Mouse (Mus musculus): ENCODE measurements around the gene Gltp. TPM values are rescaled to one million over a fixed set of nuclear protein-coding genes. Genes with fewer than 3 reads are reported as not detected.
A peak's percentile ranks its signal among the peaks of the same experiment; 100 is the strongest.

The Gltp gene
- polyA plus RNA-seq, 1 experiment from 2014 or later, result 26.9 TPM

GRCm38 (mm10) chr5:114640809-114641208 is 50.0 kb downstream of the Gltp start:
- Histone ChIP-seq H3K4me2 (ENCODE audit: low read depth, low read length) (no peak overlapping the region), H3K9ac (replicated peaks; ENCODE audit: low read depth, low read length) (no peak overlapping the region), H3K27ac (ENCODE audit: low read depth, low read length) (no peak overlapping the region), H3K36me3 (ENCODE audit: control insufficient read depth, insufficient read depth, low read length) (no peaks in the 10 kb centered on the region), H3K27me3 (ENCODE audit: control insufficient read depth, insufficient read depth, low read length) (0 out of 2 replicates have a peak, but pooled peaks cover 3% of the 10 kb centered on the region), H3K4me3 (ENCODE audit: low read depth, low read length) (no peak overlapping the region), H3K9me3 (ENCODE audit: control insufficient read depth, low read length) (no peaks in the 10 kb centered on the region), H3K4me1 (ENCODE audit: control insufficient read depth, insufficient read depth, low read length) (no peaks in the 10 kb centered on the region)
- ATAC-seq (ENCODE audit: low read depth), result no peak
- WGBS, result 64% methylated on average over 10 of the region's 10 CpGs

GRCm38 (mm10) chr5:114639645-114639957 is 51.2 kb downstream of the Gltp start:
- no peak overlapping the region for H3K4me3 ChIP-seq (ENCODE audit: low read depth, low read length)

GRCm38 (mm10) chr5:114638769-114639644 is 51.8 kb downstream of the Gltp start:
- Histone ChIP-seq H3K4me2 (ENCODE audit: low read depth, low read length) (peak overlapping the region; percentile 32; the same call in 1 of the 2 replicates), H3K9me3 (ENCODE audit: control insufficient read depth, low read length) (no peaks in the 10 kb centered on the region), H3K4me3 (ENCODE audit: low read depth, low read length) (no peak overlapping the region), H3K4me1 (ENCODE audit: control insufficient read depth, insufficient read depth, low read length) (no peaks in the 10 kb centered on the region), H3K27ac (ENCODE audit: low read depth, low read length) (no peak overlapping the region), H3K36me3 (ENCODE audit: control insufficient read depth, insufficient read depth, low read length) (no peaks in the 10 kb centered on the region), H3K27me3 (ENCODE audit: control insufficient read depth, insufficient read depth, low read length) (0 out of 2 replicates have a peak, but pooled peaks cover 3% of the 10 kb centered on the region), H3K9ac (replicated peaks; ENCODE audit: low read depth, low read length) (no peak overlapping the region)
- 12% methylated on average over 22 of the region's 22 CpGs for WGBS
- peak; percentile 84 for ATAC-seq (ENCODE audit: low read depth)

More at GRCm38 (mm10) chr5:114639645-114639957, 51.2 kb downstream of the Gltp start:
- H3K4me1 ChIP-seq (ENCODE audit: control insufficient read depth, insufficient read depth, low read length), result no peaks in the 10 kb centered on the region
- ATAC-seq (ENCODE audit: low read depth), result no peak
- 32% methylated on average over 7 of the region's 7 CpGs for WGBS
- peak overlapping the region; percentile 32; the same call in 1 of the 2 replicates for H3K4me2 ChIP-seq (ENCODE audit: low read depth, low read length)
- H3K27me3 ChIP-seq (ENCODE audit: control insufficient read depth, insufficient read depth, low read length), result 0 out of 2 replicates have a peak, but pooled peaks cover 3% of the 10 kb centered on the region
- H3K9me3 ChIP-seq (ENCODE audit: control insufficient read depth, low read length), result no peaks in the 10 kb centered on the region
- H3K9ac ChIP-seq (replicated peaks; ENCODE audit: low read depth, low read length), result no peak overlapping the region
- no peak overlapping the region for H3K27ac ChIP-seq (ENCODE audit: low read depth, low read length)
- H3K36me3 ChIP-seq (ENCODE audit: control insufficient read depth, insufficient read depth, low read length), result no peaks in the 10 kb centered on the region

- H3K4me2 ChIP-seq (ENCODE audit: low read depth, low read length), result no peak overlapping the region
Observed at GRCm38 (mm10) chr5:114636091-114636490, 54.7 kb downstream of the Gltp start.

GRCm38 (mm10) chr5:114631336-114631735 is 59.4 kb downstream of the Gltp start:
- H3K4me2 ChIP-seq (ENCODE audit: low read depth, low read length), result no peak overlapping the region
- ATAC-seq (ENCODE audit: low read depth), result no peak
- no peak overlapping the region for H3K4me3 ChIP-seq (ENCODE audit: low read depth, low read length)
- 52% methylated on average over 2 of the region's 2 CpGs for WGBS
- no peak overlapping the region for H3K27ac ChIP-seq (ENCODE audit: low read depth, low read length)
- no peaks in the 10 kb centered on the region for H3K36me3 ChIP-seq (ENCODE audit: control insufficient read depth, insufficient read depth, low read length)
- H3K9me3 ChIP-seq (ENCODE audit: control insufficient read depth, low read length), result no peaks in the 10 kb centered on the region
- no peak overlapping the region for H3K9ac ChIP-seq (replicated peaks; ENCODE audit: low read depth, low read length)
- no peaks in the 10 kb centered on the region for H3K27me3 ChIP-seq (ENCODE audit: control insufficient read depth, insufficient read depth, low read length)
- H3K4me1 ChIP-seq (ENCODE audit: control insufficient read depth, insufficient read depth, low read length), result no peaks in the 10 kb centered on the region

More at GRCm38 (mm10) chr5:114636091-114636490, 54.7 kb downstream of the Gltp start:
- no peaks in the 10 kb centered on the region for H3K4me1 ChIP-seq (ENCODE audit: control insufficient read depth, insufficient read depth, low read length)
- no peaks in the 10 kb centered on the region for H3K36me3 ChIP-seq (ENCODE audit: control insufficient read depth, insufficient read depth, low read length)
- 0 out of 2 replicates have a peak, but pooled peaks cover 3% of the 10 kb centered on the region for H3K27me3 ChIP-seq (ENCODE audit: control insufficient read depth, insufficient read depth, low read length)
- no peaks in the 10 kb centered on the region for H3K9me3 ChIP-seq (ENCODE audit: control insufficient read depth, low read length)
- 75% methylated on average over 25 of the region's 25 CpGs for WGBS
- ATAC-seq (ENCODE audit: low read depth), result no peak
- no peak overlapping the region for H3K4me3 ChIP-seq (ENCODE audit: low read depth, low read length)
- no peak overlapping the region for H3K9ac ChIP-seq (replicated peaks; ENCODE audit: low read depth, low read length)
- no peak overlapping the region for H3K27ac ChIP-seq (ENCODE audit: low read depth, low read length)

- Histone ChIP-seq H3K9me3 (ENCODE audit: control insufficient read depth, low read length) (no peaks in the 10 kb centered on the region), H3K4me1 (ENCODE audit: control insufficient read depth, insufficient read depth, low read length) (no peaks in the 10 kb centered on the region), H3K36me3 (ENCODE audit: control insufficient read depth, insufficient read depth, low read length) (no peaks in the 10 kb centered on the region), H3K4me2 (ENCODE audit: low read depth, low read length) (no peak overlapping the region), H3K4me3 (ENCODE audit: low read depth, low read length) (no peak overlapping the region), H3K9ac (replicated peaks; ENCODE audit: low read depth, low read length) (no peak overlapping the region), H3K27me3 (ENCODE audit: control insufficient read depth, insufficient read depth, low read length) (no peaks in the 10 kb centered on the region), H3K27ac (ENCODE audit: low read depth, low read length) (no peak overlapping the region)
- ATAC-seq (ENCODE audit: low read depth), result no peak
- WGBS, result 17% methylated on average over 3 of the region's 3 CpGs
Observed at GRCm38 (mm10) chr5:114625590-114625989, 65.2 kb downstream of the Gltp start.

- H3K9me3 ChIP-seq (ENCODE audit: control insufficient read depth, low read length), result no peaks in the 10 kb centered on the region
- H3K4me1 ChIP-seq (ENCODE audit: control insufficient read depth, insufficient read depth, low read length), result no peaks in the 10 kb centered on the region
- no peaks in the 10 kb centered on the region for H3K36me3 ChIP-seq (ENCODE audit: control insufficient read depth, insufficient read depth, low read length)
- H3K4me2 ChIP-seq (ENCODE audit: low read depth, low read length), result no peak overlapping the region
- H3K27me3 ChIP-seq (ENCODE audit: control insufficient read depth, insufficient read depth, low read length), result no peaks in the 10 kb centered on the region
- no peak for ATAC-seq (ENCODE audit: low read depth)
- H3K27ac ChIP-seq (ENCODE audit: low read depth, low read length), result no peak overlapping the region
- no peak overlapping the region for H3K4me3 ChIP-seq (ENCODE audit: low read depth, low read length)
- WGBS, result 47% methylated on average over 6 of the region's 6 CpGs
- no peak overlapping the region for H3K9ac ChIP-seq (replicated peaks; ENCODE audit: low read depth, low read length)
Observed at GRCm38 (mm10) chr5:114620305-114620704, 70.5 kb downstream of the Gltp start.

Small RNA genes lying within 50 kb of the gene (microRNA-seq; reads per million reads assigned to microRNA genes)
- not detected for gene Mir7028

Other genes starting within 250 kb of the Gltp start
- gene Mmab, start 246.9 kb downstream of the Gltp start, polyA plus RNA-seq (2014; fragmentation: Nextera tagmentation; extraction: Ambion mirVana), result 31.5 and 31.8 TPM in 2 replicates
- gene Mvk, start 246.7 kb downstream of the Gltp start, polyA plus RNA-seq (2014; fragmentation: Nextera tagmentation; extraction: Ambion mirVana), result 71.9 and 78.7 TPM in 2 replicates
- gene Fam222a, start 123.0 kb downstream of the Gltp start, polyA plus RNA-seq (2014; fragmentation: Nextera tagmentation; extraction: Ambion mirVana), result 5.3 and 7.0 TPM in 2 replicates
- gene Trpv4, start 32.6 kb downstream of the Gltp start, polyA plus RNA-seq (2014; fragmentation: Nextera tagmentation; extraction: Ambion mirVana), result 0.39 and 0.59 TPM in 2 replicates
- 15.2 and 16.2 TPM in 2 replicates for gene Tchp, start 16.8 kb upstream of the Gltp start, polyA plus RNA-seq (2014; fragmentation: Nextera tagmentation; extraction: Ambion mirVana)
- 38.8 and 52.1 TPM in 2 replicates for gene Ankrd13a, start 83.7 kb upstream of the Gltp start, polyA plus RNA-seq (2014; fragmentation: Nextera tagmentation; extraction: Ambion mirVana)
- 53.1 and 60.3 TPM in 2 replicates for gene Git2, start 84.5 kb upstream of the Gltp start, polyA plus RNA-seq (2014; fragmentation: Nextera tagmentation; extraction: Ambion mirVana)
- 298 and 351 TPM in 2 replicates for gene 1500011B03Rik, start 132.5 kb upstream of the Gltp start, polyA plus RNA-seq (2014; fragmentation: Nextera tagmentation; extraction: Ambion mirVana)
- gene 4930519G04Rik, start 162.7 kb upstream of the Gltp start, polyA plus RNA-seq (2014; fragmentation: Nextera tagmentation; extraction: Ambion mirVana), result not detected in 2 replicates
- gene Gm9936, start 167.7 kb upstream of the Gltp start, polyA plus RNA-seq (2014; fragmentation: Nextera tagmentation; extraction: Ambion mirVana), result 2.3 and 3.5 TPM in 2 replicates
- gene Oasl2, start 206.0 kb upstream of the Gltp start, polyA plus RNA-seq (2014; fragmentation: Nextera tagmentation; extraction: Ambion mirVana), result 3.2 and 4.3 TPM in 2 replicates
- gene Oasl1, start 232.3 kb upstream of the Gltp start, polyA plus RNA-seq (2014; fragmentation: Nextera tagmentation; extraction: Ambion mirVana), result 0.52 and 0.55 TPM in 2 replicates

All from neural tube, embryonic 14.5 days (tissue).